Mouse (Mus musculus) 416B (cell line): Measurements from ENCODE around the gene Saysd1.
A peak's percentile ranks its signal among the peaks of the same experiment; 100 is the strongest.

Experiments used
- DNase-seq: peaks from one replicate; pipeline ENCODE4 v3.0.0; 2011; ENCODE audit warnings: low read depth

The Saysd1 gene

GRCm38 (mm10) chr14:20106271-20106670 lies 32.1 kb downstream of the Saysd1 start:
- DNase-seq = peak; percentile 50

GRCm38 (mm10) chr14:20103207-20103606 lies 35.1 kb downstream of the Saysd1 start:
- DNase-seq = no peak

DNA sequence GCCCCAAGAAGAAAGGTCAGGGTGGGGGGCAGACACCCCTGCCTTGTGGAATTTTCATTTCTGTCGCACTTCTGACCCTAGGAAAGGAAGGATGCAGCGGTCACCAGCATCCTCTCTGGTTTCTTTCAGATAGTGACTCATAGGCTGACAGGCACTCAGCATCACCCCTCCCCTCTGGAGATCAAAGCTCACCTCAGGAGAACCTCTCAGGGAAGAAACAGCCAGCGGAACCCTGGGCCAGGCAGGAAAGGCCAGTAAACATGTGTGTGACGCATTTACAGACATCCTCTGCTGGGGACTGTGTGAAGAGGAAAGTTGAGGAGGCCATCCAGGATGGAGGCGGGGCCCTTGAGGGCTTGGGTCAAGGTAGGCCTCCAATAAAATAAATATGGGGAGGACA lies 40.3 kb downstream of the Saysd1 start:
- peak; percentile 97 for DNase-seq

DNA sequence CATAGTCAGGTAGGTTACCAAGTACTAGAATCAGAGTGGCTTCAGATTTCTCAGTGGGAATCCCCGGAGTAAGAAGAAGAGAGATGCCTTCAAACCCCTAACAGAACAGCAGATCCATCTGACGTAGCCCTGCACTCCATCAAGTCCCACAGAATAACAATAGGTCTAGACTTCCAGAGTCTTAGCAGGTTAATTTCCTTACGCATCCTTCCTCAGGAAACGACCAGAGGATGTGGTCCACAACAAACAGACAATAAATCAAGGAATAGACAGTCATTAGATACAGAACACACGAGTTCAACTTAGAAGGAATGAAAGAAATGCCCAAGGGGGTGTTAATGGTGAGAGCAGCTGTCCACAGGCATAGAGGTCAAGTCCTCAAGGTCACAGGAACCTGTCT lies 43.4 kb downstream of the Saysd1 start:
- DNase-seq = no peak

- peak; percentile 76 for DNase-seq
Observed at GRCm38 (mm10) chr14:20093493-20093892, 44.8 kb downstream of the Saysd1 start.

GRCm38 (mm10) chr14:20084335-20084734 lies 54.0 kb downstream of the Saysd1 start:
- DNase-seq = peak; percentile 51

DNA sequence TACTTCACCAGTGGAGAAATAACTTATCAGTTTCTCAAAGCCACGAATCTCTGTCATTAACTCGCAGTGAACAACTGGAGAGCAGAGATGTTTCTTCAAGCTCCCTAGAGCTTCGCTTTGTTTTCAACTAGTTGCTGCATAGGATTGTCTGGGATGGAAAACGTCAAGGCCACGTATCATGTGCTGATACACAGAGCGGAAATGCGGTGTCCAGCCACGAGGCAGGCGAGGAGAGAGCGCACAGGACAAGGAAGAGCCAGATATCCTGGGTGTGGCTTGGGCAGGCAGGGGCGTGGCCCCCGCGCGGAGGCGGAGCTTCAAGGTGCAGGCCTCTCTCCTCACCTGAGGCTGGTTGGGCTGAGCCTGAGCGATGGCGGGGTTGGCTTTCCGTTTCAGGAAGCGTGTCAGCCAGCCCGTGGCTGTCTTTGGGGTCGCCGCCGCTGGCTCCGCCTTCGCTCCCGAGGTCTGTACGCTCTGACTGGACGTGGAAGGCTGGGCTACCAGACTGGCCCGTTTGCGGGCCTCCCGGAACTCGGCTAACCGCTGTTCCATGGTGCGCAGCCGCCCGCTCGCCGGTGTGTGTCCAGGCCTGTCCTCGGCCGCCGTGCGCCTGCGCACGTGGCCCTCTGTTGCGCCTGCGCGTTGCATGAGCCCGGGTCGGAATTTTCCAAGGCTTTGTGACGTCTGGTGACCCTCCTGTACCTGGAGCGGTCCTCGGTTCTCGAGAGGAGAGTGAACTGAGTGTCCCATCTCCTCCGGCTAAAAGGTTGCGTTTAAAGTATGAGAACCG lies 55.6 kb downstream of the Saysd1 start:
- peak; percentile 99 for DNase-seq

DNA sequence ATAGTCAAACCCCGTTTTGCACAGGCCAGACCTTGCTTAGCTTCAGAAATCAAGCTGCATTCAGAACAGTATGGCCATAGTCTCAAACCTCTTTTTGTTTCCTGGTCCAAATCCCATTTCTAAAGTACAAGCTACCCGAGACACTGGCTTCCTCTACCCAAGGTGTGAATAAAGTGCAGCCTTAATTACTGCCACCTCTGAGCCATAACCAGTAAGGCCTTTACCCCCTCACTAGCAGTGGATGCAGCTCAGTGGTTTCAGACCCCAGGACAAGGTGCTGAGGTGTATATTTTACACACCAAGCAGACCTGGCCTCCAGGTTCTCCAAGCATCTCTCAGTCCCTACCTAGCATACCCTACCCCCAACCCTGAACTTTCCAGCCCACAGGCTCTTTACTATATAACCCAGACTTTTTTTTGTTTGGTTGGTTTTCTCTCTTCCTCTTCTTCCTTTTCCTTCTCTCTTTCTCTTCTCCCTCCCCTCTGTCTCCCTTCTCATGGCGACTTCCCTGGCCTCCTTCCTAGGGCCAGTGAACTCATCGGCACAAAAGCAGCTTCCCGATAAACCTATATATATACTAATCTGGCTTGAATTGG lies 56.3 kb downstream of the Saysd1 start:
- peak; percentile 48 for DNase-seq

GRCm38 (mm10) chr14:20081084-20081483 lies 57.2 kb downstream of the Saysd1 start:
- DNase-seq = no peak

GRCm38 (mm10) chr14:20077181-20077580 lies 61.2 kb downstream of the Saysd1 start:
- no peak for DNase-seq

- DNase-seq = no peak
Observed at GRCm38 (mm10) chr14:20075544-20075943, 62.8 kb downstream of the Saysd1 start.

- DNase-seq = no peak
Observed at GRCm38 (mm10) chr14:20074759-20075158, 63.6 kb downstream of the Saysd1 start.

DNA sequence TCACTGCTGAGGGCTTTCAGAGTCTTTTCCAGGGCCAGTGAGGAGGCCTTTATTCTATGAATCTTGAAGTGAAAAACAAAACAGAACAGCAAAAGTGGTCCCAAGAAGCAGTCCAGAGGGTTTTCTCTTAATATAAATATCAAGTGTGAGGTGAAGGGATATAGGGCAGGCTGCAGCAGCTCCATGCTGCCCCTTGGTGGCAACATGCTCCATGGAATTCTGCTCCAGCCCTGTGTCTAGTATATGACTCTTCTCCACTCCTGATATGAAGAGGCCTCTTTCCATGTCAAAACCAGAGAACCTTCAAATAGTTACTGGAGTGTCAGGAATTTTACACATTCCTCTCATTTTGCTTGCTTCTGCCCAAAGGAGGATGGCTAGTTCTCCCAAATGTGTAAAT lies 67.7 kb downstream of the Saysd1 start:
- DNase-seq = peak; percentile 71

- DNase-seq = peak; percentile 39
Observed at GRCm38 (mm10) chr14:20068365-20068764, 70.0 kb downstream of the Saysd1 start.

- peak; percentile 90 for DNase-seq
Observed at GRCm38 (mm10) chr14:20067293-20068074, 70.8 kb downstream of the Saysd1 start.

GRCm38 (mm10) chr14:20064771-20065170 lies 73.6 kb downstream of the Saysd1 start:
- no peak for DNase-seq

DNA sequence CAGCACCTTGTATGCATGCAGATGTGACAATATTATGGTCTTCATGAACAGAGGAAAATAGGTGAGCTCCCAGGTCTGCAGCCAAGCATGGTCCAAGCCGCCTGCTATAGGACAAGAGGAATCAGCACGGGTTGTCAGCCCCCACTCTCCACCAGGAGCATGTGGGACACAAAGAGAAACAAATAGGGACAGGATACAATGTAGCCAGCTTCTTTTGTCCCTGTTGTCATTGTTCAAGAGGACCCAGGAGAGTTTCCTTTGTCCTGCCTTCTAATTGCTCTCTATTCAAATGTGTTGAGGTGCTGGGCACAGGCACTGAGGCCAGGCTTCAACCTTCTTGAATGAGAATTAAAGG lies 89.9 kb downstream of the Saysd1 start:
- DNase-seq = no peak

- DNase-seq = no peak
Observed at GRCm38 (mm10) chr14:20047814-20048480, 90.4 kb downstream of the Saysd1 start.

GRCm38 (mm10) chr14:20047291-20047690 lies 91.0 kb downstream of the Saysd1 start:
- DNase-seq = no peak

- DNase-seq = no peak
Observed at GRCm38 (mm10) chr14:20044036-20044435, 94.3 kb downstream of the Saysd1 start.

DNA sequence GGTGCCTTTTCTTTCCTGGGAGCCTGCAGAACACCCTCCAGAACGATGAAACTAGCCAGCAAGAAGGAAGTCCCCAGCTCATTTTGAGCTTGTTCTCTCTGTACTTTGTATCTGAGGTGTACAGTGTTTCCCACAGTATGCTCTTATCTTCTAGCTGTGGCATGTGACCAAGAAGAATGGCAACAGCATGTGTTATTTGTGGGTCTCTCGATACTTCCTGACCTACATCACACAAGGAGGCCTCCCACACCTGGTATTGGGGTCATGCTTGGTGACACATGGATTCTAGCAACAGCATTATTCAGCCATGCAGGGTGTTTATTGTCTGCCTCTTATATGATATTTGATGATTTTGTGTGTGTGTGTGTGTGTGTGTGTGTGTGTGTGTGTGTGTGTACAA lies 96.5 kb downstream of the Saysd1 start:
- no peak for DNase-seq

GRCm38 (mm10) chr14:20040976-20041375 lies 97.4 kb downstream of the Saysd1 start:
- peak; percentile 29 for DNase-seq
